Mouse (Mus musculus): Measurements from ENCODE around the gene Kazald1. TPM values are rescaled to one million over a fixed set of nuclear protein-coding genes. Genes with fewer than 3 reads are reported as not detected.
"Not testable (repeated sequence)": the region's sequence is repeated elsewhere in the genome, so short reads cannot be mapped to it uniquely, and the experiment has no call there.

Kazald1 gene
- polyA plus RNA-seq, 1 experiment from 2014 or later: 0.50 TPM

- H3K4me3 ChIP-seq (ENCODE audit: low read depth, low read length): no peak overlapping the region; the same call in 1 of the 2 replicates
- ATAC-seq (ENCODE audit: insufficient read depth, low FRiP score, low TSS enrichment): no peak
- H3K9ac ChIP-seq (ENCODE audit: low read length): no peak overlapping the region
- no peak overlapping the region for H3K4me2 ChIP-seq (ENCODE audit: low read depth)
- DNase-seq (ENCODE audit: low spot score): peak; percentile 81
- H3K27me3 ChIP-seq (ENCODE audit: control insufficient read depth, insufficient read depth, low read length): no peaks in the 10 kb centered on the region
- H3K36me3 ChIP-seq (ENCODE audit: control insufficient read depth, insufficient read depth, low read length): peaks cover 3% of the 10 kb centered on the region
- peaks cover 5% of the 10 kb centered on the region for H3K4me1 ChIP-seq (ENCODE audit: control insufficient read depth, insufficient read depth, low read length)
- WGBS: 25% methylated on average over 4 of the region's 4 CpGs
- H3K9me3 ChIP-seq (ENCODE audit: control insufficient read depth, low read length): no peaks in the 10 kb centered on the region
- H3K27ac ChIP-seq (ENCODE audit: low read depth, low read length): no peak overlapping the region
Measured at GRCm38 (mm10) chr19:45031780-45032179, 43.3 kb upstream of the Kazald1 start.

DNA sequence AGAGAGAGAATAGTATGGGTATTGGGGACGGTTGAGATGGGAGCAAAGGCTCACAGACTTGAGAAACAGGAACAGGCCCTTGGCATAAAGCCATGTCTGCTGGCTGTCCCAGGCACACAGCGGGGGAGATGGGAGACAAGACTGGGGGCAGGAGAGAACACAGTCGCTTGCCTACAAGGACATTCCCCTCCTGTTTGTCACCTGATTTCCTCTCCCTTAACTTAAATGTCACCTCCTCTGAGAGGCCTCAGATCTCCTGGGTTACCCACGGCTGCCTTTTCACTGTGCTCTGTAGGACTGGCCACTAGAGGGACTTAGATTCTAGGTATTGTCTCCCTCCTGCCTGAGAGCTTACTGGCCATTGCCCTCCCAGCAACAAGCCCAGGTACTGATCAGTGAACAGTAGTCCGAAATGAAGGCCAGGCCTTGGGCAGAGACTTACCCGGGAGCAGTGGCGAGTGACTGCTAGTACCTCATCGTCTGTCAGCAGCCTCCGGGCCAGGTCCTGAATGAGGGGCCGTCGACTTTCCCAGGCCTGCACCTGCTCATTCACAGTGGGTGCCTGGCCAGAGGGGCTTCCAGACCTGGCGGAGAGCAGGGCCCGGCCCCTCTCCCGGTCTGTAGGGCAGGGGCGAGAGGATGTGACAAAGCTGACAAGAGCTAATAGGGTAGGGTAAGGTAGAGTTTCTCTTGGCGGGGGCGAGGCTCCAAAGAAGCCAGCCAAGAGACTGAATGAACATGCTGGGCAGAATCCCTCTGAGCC lies 42.3 kb upstream of the Kazald1 start:
- no peaks in the 10 kb centered on the region for H3K27me3 ChIP-seq (ENCODE audit: control insufficient read depth, insufficient read depth, low read length)
- no peak overlapping the region for H3K4me2 ChIP-seq (ENCODE audit: low read depth)
- WGBS: 60% methylated on average over 17 of the region's 17 CpGs
- H3K4me3 ChIP-seq (ENCODE audit: low read depth, low read length): no peak overlapping the region
- H3K36me3 ChIP-seq (ENCODE audit: control insufficient read depth, insufficient read depth, low read length): no peaks in the 10 kb centered on the region
- no peak overlapping the region for H3K27ac ChIP-seq (ENCODE audit: low read depth, low read length)
- DNase-seq (ENCODE audit: low spot score) (no peak), ATAC-seq (ENCODE audit: insufficient read depth, low FRiP score, low TSS enrichment) (no peak)
- peaks cover 3% of the 10 kb centered on the region for H3K4me1 ChIP-seq (ENCODE audit: control insufficient read depth, insufficient read depth, low read length)
- no peak overlapping the region for H3K9ac ChIP-seq (ENCODE audit: low read length)
- no peaks in the 10 kb centered on the region for H3K9me3 ChIP-seq (ENCODE audit: control insufficient read depth, low read length)

- Histone ChIP-seq H3K9me3 (ENCODE audit: control insufficient read depth, low read length) (no peaks in the 10 kb centered on the region), H3K4me1 (ENCODE audit: control insufficient read depth, insufficient read depth, low read length) (no peaks in the 10 kb centered on the region), H3K4me2 (ENCODE audit: low read depth) (no peak overlapping the region), H3K27me3 (ENCODE audit: control insufficient read depth, insufficient read depth, low read length) (no peaks in the 10 kb centered on the region), H3K4me3 (ENCODE audit: low read depth, low read length) (no peak overlapping the region), H3K36me3 (ENCODE audit: control insufficient read depth, insufficient read depth, low read length) (no peaks in the 10 kb centered on the region), H3K9ac (ENCODE audit: low read length) (no peak overlapping the region), H3K27ac (ENCODE audit: low read depth, low read length) (no peak overlapping the region)
- WGBS: 31% methylated on average over 16 of the region's 16 CpGs
- ATAC-seq (ENCODE audit: insufficient read depth, low FRiP score, low TSS enrichment): no peak
- DNase-seq (ENCODE audit: low spot score): peak; percentile 55
Measured at GRCm38 (mm10) chr19:45036867-45037266, 38.2 kb upstream of the Kazald1 start.

DNA sequence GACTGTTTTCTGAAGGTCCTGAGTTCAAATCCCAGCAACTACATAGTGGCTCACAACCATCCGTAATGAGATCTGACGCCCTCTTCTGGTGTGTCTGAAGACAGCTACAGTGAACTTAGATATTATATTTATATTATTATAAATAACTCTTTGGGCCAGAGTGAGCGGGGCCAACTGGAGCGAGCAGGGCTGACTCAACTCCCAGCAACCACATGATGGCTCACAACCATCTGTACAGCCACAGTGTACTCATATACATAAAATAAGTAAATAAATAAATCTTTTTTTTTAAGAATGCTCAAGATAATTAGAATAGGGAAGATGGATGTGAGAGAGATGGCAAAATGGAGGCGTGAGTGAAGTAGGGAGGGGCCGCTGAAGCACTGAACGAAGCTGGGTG lies 36.8 kb upstream of the Kazald1 start:
- H3K4me3 ChIP-seq (ENCODE audit: low read depth, low read length); H3K27ac ChIP-seq (ENCODE audit: low read depth, low read length); H3K4me1 ChIP-seq (ENCODE audit: control insufficient read depth, insufficient read depth, low read length); H3K36me3 ChIP-seq (ENCODE audit: control insufficient read depth, insufficient read depth, low read length); DNase-seq (ENCODE audit: low spot score); ATAC-seq (ENCODE audit: insufficient read depth, low FRiP score, low TSS enrichment); H3K9ac ChIP-seq (ENCODE audit: low read length); H3K4me2 ChIP-seq (ENCODE audit: low read depth); H3K9me3 ChIP-seq (ENCODE audit: control insufficient read depth, low read length); H3K27me3 ChIP-seq (ENCODE audit: control insufficient read depth, insufficient read depth, low read length): not testable (repeated sequence)
- 97% methylated on average over 7 of the region's 7 CpGs for WGBS

- Histone ChIP-seq H3K9me3 (ENCODE audit: control insufficient read depth, low read length) (no peaks in the 10 kb centered on the region), H3K4me2 (ENCODE audit: low read depth) (no peak overlapping the region), H3K4me1 (ENCODE audit: control insufficient read depth, insufficient read depth, low read length) (no peaks in the 10 kb centered on the region), H3K9ac (ENCODE audit: low read length) (no peak overlapping the region), H3K27me3 (ENCODE audit: control insufficient read depth, insufficient read depth, low read length) (0 out of 2 replicates have a peak, but pooled peaks cover 5% of the 10 kb centered on the region), H3K36me3 (ENCODE audit: control insufficient read depth, insufficient read depth, low read length) (no peaks in the 10 kb centered on the region), H3K27ac (ENCODE audit: low read depth, low read length) (no peak overlapping the region), H3K4me3 (ENCODE audit: low read depth, low read length) (no peak overlapping the region)
- no peak for ATAC-seq (ENCODE audit: insufficient read depth, low FRiP score, low TSS enrichment)
- DNase-seq (ENCODE audit: low spot score): no peak
- WGBS: 42% methylated on average over 13 of the region's 13 CpGs
Measured at GRCm38 (mm10) chr19:45040214-45040613, 34.8 kb upstream of the Kazald1 start.

DNA sequence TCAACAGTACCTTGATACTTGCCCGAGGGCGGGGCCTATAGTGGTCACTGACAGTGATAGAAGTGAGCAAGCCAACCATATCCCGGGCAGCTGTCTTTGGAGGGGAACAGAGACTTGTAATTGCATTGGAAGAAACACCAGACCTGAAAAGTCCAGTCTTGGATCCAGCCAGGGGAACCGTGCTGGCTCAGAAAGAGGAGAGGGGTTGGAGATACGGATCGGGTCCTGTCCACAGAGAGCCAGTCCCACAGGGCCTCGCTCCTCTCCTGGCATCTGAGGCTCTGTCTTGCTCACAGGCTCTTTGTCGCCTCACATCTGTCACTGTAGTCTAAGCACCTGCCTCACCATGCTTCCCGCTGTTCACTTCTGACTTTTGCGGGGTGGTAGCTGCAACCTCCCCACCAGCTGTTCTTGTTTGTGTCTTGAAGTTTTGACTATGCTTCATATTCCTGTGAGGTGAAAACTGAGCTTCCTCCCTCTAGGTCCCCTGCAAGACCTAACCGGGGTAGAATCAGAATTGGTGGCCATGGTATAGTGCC lies 30.6 kb upstream of the Kazald1 start:
- WGBS: 69% methylated on average over 11 of the region's 11 CpGs
- Histone ChIP-seq H3K9ac (ENCODE audit: low read length) (no peak overlapping the region), H3K4me1 (ENCODE audit: control insufficient read depth, insufficient read depth, low read length) (peaks cover 5% of the 10 kb centered on the region), H3K27ac (ENCODE audit: low read depth, low read length) (no peak overlapping the region), H3K27me3 (ENCODE audit: control insufficient read depth, insufficient read depth, low read length) (peaks cover 20% of the 10 kb centered on the region), H3K4me2 (ENCODE audit: low read depth) (no peak overlapping the region), H3K36me3 (ENCODE audit: control insufficient read depth, insufficient read depth, low read length) (no peaks in the 10 kb centered on the region), H3K9me3 (ENCODE audit: control insufficient read depth, low read length) (no peaks in the 10 kb centered on the region), H3K4me3 (ENCODE audit: low read depth, low read length) (no peak overlapping the region)
- no peak for DNase-seq (ENCODE audit: low spot score)
- no peak for ATAC-seq (ENCODE audit: insufficient read depth, low FRiP score, low TSS enrichment)

- no peaks in the 10 kb centered on the region for H3K36me3 ChIP-seq (ENCODE audit: control insufficient read depth, insufficient read depth, low read length)
- H3K9ac ChIP-seq (ENCODE audit: low read length): no peak overlapping the region
- no peak overlapping the region for H3K4me3 ChIP-seq (ENCODE audit: low read depth, low read length)
- H3K4me1 ChIP-seq (ENCODE audit: control insufficient read depth, insufficient read depth, low read length): peaks cover 5% of the 10 kb centered on the region
- H3K27ac ChIP-seq (ENCODE audit: low read depth, low read length): no peak overlapping the region
- 46% methylated on average over 15 of the region's 15 CpGs for WGBS
- H3K9me3 ChIP-seq (ENCODE audit: control insufficient read depth, low read length): no peaks in the 10 kb centered on the region
- H3K27me3 ChIP-seq (ENCODE audit: control insufficient read depth, insufficient read depth, low read length): peaks cover 20% of the 10 kb centered on the region
- DNase-seq (ENCODE audit: low spot score): no peak
- no peak overlapping the region for H3K4me2 ChIP-seq (ENCODE audit: low read depth)
- no peak for ATAC-seq (ENCODE audit: insufficient read depth, low FRiP score, low TSS enrichment)
Measured at GRCm38 (mm10) chr19:45045236-45045635, 29.8 kb upstream of the Kazald1 start.

DNA sequence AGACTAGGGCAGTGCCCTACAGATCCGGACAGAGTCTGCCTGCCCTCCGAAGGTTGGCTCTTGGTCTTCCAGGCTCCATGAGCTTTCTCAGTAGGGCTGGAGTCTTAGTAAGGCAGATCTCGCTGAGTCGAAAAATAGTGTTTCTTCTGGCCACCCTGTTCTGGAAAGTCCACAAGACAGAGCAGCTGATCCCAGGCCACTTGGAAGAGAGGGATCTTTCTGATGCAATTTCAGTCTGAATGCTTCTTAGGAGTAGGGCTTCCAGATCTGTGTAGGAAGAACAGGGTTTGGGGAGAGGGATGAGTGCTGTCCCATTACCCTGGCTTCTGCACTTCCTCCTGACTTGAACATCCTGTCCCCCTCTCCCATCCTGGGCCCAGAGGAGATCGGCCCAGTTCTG lies 29.4 kb upstream of the Kazald1 start, which contains the start of gene Pdzd7:
TSS of gene Pdzd7 (minus strand) at position 67 of the 400 bp plus-strand sequence.
- H3K4me2 ChIP-seq (ENCODE audit: low read depth): peak within 1 kb of the TSS; percentile 73
- H3K4me1 ChIP-seq (ENCODE audit: control insufficient read depth, insufficient read depth, low read length): peaks cover 5% of the 10 kb centered on the region
- DNase-seq (ENCODE audit: low spot score): no peak
- H3K36me3 ChIP-seq (ENCODE audit: control insufficient read depth, insufficient read depth, low read length): no peaks in the 10 kb centered on the region
- peaks cover 20% of the 10 kb centered on the region for H3K27me3 ChIP-seq (ENCODE audit: control insufficient read depth, insufficient read depth, low read length)
- peak within 1 kb of the TSS; percentile 41 for H3K4me3 ChIP-seq (ENCODE audit: low read depth, low read length)
- H3K9me3 ChIP-seq (ENCODE audit: control insufficient read depth, low read length): no peaks in the 10 kb centered on the region
- WGBS: 80% methylated on average over 5 of the region's 5 CpGs
- H3K9ac ChIP-seq (ENCODE audit: low read length): no peak within 1 kb of the TSS
- no peak within 1 kb of the TSS for H3K27ac ChIP-seq (ENCODE audit: low read depth, low read length)
- no peak for ATAC-seq (ENCODE audit: insufficient read depth, low FRiP score, low TSS enrichment)

All from neural tube, embryonic 11.5 days (tissue).